Mouse (Mus musculus) erythroblast, embryonic 14.5 days (primary cell): ENCODE measurements around the gene Ntn4. TPM values are rescaled to one million over a fixed set of nuclear protein-coding genes. Genes with fewer than 3 reads are reported as not detected.

Experiments used
- H3K27me3 ChIP-seq: 2 replicates; pipeline ENCODE4 v1.6.1; 2012; ENCODE audit warnings: inconsistent platforms; ENCODE audit not compliant: control insufficient read depth
- H3K36me3 ChIP-seq: 2 replicates; pipeline ENCODE4 v1.6.1; 2012; ENCODE audit warnings: mild to moderate bottlenecking, inconsistent platforms; ENCODE audit not compliant: control insufficient read depth
- H3K4me1 ChIP-seq: 2 replicates; pipeline ENCODE4 v1.6.1; 2012; ENCODE audit warnings: inconsistent platforms; ENCODE audit not compliant: control insufficient read depth
- H3K4me3 ChIP-seq: replicated peaks from 2 replicates; pipeline ENCODE3; 2012; ENCODE audit warnings: moderate library complexity, mild to moderate bottlenecking, inconsistent platforms
- H3K9me3 ChIP-seq: 2 replicates; pipeline ENCODE4 v1.6.1; 2012; ENCODE audit warnings: low read length, inconsistent platforms, mixed read lengths; ENCODE audit not compliant: control insufficient read depth
- GATA1 ChIP-seq: IDR thresholded peaks from 2 replicates; pipeline ENCODE4 v1.6.1; 2012; ENCODE audit warnings: low read length, inconsistent platforms, mixed read lengths
- TAL1 ChIP-seq: IDR thresholded peaks from 3 replicates; pipeline ENCODE4 v1.6.1; 2012; ENCODE audit warnings: low read length, inconsistent platforms, mixed read lengths
- polyA plus RNA-seq: library from polyadenylated mRNA; stranded (reverse); fragments of >175 nt; gene quantifications from 2 replicates; pipeline ENCODE4 v1.2.3, GENCODE M21; 2012

The Ntn4 gene
- polyA plus RNA-seq, 1 experiment: not detected

DNA sequence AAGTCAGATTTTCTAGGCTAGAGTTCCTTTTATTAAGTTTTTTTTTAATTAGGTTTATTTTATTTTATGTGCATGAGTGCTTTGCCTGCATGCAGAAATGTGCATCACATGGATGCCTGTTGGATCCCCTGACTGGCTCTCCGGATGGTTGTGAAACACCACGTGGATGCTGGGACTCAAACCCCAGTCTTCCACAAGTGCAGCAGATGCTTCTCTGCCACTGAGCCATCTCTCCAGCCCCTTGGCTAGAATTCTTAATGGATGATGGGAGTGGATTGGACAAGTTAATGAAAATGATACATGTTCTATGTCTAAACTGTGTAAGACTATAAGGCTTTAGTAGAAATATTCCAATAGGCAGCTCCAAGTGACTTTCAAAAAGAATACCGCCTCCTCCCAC lies 47.3 kb downstream of the Ntn4 start:
- peaks cover 7% of the 10 kb centered on the region for H3K27me3 ChIP-seq
- H3K36me3 ChIP-seq: no peaks in the 10 kb centered on the region
- TF ChIP-seq GATA1 (no peak), TAL1 (no peak)
- no peaks in the 10 kb centered on the region for H3K9me3 ChIP-seq
- H3K4me3 ChIP-seq: no peak overlapping the region
- no peaks in the 10 kb centered on the region; the same call in none of the 2 replicates for H3K4me1 ChIP-seq

DNA sequence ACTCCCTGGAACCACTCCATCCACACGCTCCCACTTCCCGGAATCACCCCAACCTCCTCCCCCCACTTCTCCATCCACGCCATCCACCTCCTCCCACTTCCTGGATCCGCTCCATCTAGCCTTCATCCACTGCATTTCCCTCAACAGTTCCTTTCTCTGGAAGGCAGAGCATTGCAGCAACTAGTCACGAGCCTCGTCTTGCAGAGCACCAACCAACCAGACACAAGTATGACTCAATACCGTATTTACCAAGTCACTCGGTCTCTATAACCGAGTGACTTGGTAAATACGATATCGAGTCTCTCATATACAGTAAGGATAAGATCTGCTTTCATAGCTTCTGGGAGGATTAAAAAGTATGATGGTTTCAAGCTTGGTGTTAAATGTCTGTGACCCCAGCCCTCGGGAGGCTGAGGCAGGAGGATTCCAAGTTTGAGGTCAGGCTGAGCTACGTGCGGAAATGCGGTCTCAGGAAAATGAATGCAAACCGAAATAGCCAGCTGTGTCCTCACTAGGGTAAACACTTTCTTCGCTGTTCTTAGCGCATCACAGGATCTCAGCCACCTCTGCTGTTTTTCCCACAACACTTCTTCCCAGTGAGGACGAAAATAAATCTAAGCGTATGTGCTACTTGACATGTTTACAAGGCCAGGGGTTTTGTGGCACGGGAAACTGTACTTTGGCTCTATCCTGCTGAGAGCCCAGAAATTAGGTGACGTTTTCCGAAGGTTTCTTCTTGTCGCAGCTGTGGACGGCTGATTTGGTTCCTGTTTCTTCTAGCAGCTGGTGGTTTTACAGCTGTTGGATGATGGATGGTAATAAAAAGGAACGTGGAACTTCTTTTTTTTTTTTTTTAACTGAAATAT lies 48.1 kb downstream of the Ntn4 start:
- peak overlapping the region; percentile 2 for H3K4me3 ChIP-seq
- no peaks in the 10 kb centered on the region for H3K9me3 ChIP-seq
- H3K27me3 ChIP-seq: peaks cover 7% of the 10 kb centered on the region
- no peak for TF ChIP-seq GATA1
- no peak for TF ChIP-seq TAL1
- no peaks in the 10 kb centered on the region for H3K36me3 ChIP-seq
- H3K4me1 ChIP-seq: no peaks in the 10 kb centered on the region; the same call in 1 of the 2 replicates

DNA sequence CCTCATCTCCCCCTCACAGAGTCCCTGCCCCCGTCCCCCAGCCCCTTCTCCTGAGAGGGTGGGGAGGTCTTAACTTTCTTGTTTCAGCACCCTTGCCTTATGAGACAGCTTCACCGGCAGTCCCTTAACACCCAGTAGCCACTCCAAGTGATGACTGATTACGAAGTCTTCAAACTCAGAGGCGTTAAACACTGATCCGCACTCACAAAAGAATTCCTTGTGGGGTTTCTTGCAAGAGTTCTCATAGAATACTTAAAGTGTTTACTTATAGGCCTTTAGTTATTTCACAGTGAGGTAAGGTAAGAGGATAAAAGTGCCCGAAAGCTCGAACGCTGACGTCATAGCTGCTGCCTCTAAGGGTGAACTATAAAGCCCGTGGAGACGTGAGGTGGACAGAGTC lies 50.9 kb downstream of the Ntn4 start:
- no peaks in the 10 kb centered on the region for H3K36me3 ChIP-seq
- H3K4me3 ChIP-seq: no peak overlapping the region
- no peaks in the 10 kb centered on the region for H3K9me3 ChIP-seq
- peaks cover 7% of the 10 kb centered on the region for H3K27me3 ChIP-seq
- no peak for TF ChIP-seq GATA1
- no peaks in the 10 kb centered on the region; the same call in 1 of the 2 replicates for H3K4me1 ChIP-seq

DNA sequence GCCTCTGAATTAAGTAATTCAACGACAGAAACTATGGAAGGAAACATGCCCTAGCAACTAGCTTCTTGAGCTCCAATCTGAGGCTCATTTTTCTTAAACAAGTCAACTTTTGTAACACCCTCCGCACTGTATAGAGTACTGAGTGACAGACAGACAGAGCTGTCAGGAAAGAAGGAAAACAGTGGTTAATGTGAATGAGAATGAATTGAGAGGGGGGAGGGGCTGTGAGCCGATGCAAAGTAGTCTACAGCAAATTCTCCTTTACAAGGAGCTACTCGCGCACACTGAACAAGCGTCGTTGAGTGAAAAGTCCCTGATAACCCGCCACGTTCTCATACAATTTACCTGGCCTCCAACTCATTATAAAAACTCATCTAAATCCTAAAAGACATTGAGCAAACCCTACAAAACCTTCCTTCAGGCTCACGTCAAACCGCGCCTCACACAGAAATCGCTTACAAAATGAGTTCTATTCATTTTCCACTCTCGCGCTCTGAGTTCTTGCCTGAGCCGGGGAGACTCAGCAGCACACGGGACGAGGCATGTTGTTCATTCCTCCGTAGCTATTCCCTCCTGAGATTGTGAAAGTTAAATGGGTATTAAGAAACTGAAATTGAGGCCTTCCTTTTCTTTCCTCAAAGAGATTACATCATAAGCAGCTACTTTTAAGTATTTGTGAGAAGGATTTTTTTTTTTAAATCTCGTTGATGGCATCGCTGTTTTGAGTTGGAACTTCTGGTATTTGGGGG lies 54.7 kb downstream of the Ntn4 start:
- TF ChIP-seq GATA1: no peak

DNA sequence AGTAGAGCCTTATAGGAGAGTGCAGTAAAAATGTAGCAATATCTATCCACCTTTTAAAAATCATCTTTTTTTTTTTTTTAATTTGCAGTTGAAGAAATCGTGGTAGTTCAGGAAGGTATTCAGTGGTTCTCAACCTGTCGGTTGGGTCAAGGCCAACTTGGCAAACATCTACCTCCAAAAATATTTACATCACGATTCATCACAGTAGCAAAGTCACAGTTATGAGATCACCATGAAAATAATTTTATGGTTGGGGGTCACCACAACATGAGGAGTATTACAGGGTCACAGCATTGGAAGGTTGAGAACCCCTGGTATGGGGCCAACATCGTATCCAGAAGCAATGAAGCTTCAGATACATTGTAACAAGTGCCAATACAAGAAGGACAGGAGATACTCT lies 55.5 kb downstream of the Ntn4 start:
- H3K4me3 ChIP-seq: no peak overlapping the region
- no peak for TF ChIP-seq TAL1
- TF ChIP-seq GATA1: no peak
- no peaks in the 10 kb centered on the region; the same call in 1 of the 2 replicates for H3K4me1 ChIP-seq
- peaks cover 23% of the 10 kb centered on the region for H3K27me3 ChIP-seq
- no peaks in the 10 kb centered on the region for H3K36me3 ChIP-seq
- no peaks in the 10 kb centered on the region for H3K9me3 ChIP-seq

More for the DNA sequence above, 54.7 kb downstream of the Ntn4 start:
- Histone ChIP-seq H3K4me1 (no peaks in the 10 kb centered on the region), H3K27me3 (peaks cover 15% of the 10 kb centered on the region), H3K9me3 (no peaks in the 10 kb centered on the region), H3K36me3 (no peaks in the 10 kb centered on the region), H3K4me3 (no peak overlapping the region)

DNA sequence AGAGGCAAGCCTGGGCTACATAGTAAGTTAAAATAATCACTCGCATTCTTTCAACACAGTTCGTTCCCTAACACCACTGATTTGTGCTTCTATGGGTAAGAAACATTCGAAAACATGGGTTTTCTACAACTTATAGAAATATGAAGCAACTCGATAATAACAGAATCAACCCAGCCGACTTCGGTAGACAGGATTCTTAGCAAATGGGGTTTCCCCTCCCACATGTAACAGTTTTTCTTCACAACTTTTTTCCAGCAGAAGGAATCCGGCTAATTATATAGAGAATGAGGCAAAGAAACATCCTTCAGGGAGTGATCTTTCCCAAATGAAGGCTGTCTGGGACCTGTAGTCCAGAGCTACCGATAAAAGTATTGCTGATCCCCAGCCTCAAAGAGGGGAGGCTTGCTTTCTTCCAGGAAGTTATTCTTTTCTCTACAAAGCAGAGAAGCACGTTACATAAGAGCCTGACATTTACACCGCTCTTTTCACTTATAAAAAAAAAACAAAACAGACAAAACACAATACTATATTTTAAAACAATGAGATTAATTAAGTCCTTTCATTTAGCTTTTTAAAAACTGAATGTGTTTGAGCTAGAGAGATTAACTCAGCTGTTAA lies 57.5 kb downstream of the Ntn4 start:
- Histone ChIP-seq H3K9me3 (no peaks in the 10 kb centered on the region), H3K36me3 (no peaks in the 10 kb centered on the region), H3K4me3 (no peak overlapping the region), H3K4me1 (no peaks in the 10 kb centered on the region; the same call in 1 of the 2 replicates), H3K27me3 (peaks cover 36% of the 10 kb centered on the region)
- TF ChIP-seq TAL1: no peak
- no peak for TF ChIP-seq GATA1

DNA sequence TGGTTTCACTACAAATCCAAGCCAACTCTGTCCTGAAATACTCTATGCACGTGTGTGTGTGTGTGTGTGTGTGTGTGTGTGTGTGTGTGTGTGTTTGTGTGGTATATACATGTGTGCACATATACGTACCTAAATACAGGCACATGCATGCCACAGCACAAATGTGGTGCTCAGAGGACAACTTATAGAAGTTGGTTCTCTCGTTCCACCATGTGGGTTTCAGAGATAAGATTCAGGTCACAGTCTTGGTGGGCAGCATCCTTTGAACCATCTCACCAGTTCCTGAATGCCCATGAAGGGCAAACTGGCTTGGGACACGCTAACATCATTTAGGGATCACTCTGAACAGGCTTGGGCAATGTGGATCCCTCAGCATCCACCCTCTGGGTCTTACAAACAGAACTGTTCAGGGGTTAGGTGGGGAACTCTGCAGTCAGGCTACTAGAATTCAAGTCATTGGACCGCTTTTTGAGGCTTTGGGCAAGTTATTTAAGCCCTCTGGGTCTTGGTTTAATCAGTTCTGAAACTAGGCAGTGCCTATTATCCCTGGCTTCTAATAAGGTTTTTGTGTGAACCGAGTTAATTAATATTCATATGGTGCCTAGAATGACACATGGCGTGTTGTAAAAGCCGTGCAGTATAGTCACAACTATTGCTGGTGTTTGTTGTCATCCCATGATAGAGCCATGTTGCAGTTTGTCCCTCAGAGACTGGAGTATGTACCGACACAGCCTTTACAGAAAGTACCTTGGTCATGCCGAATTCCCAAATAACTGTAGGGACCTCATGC lies 59.4 kb downstream of the Ntn4 start:
- no peaks in the 10 kb centered on the region for H3K36me3 ChIP-seq
- H3K9me3 ChIP-seq: no peaks in the 10 kb centered on the region
- no peak overlapping the region for H3K4me3 ChIP-seq
- TF ChIP-seq TAL1 (no peak), GATA1 (no peak)
- H3K4me1 ChIP-seq: no peaks in the 10 kb centered on the region; the same call in 1 of the 2 replicates
- peaks cover 36% of the 10 kb centered on the region for H3K27me3 ChIP-seq

DNA sequence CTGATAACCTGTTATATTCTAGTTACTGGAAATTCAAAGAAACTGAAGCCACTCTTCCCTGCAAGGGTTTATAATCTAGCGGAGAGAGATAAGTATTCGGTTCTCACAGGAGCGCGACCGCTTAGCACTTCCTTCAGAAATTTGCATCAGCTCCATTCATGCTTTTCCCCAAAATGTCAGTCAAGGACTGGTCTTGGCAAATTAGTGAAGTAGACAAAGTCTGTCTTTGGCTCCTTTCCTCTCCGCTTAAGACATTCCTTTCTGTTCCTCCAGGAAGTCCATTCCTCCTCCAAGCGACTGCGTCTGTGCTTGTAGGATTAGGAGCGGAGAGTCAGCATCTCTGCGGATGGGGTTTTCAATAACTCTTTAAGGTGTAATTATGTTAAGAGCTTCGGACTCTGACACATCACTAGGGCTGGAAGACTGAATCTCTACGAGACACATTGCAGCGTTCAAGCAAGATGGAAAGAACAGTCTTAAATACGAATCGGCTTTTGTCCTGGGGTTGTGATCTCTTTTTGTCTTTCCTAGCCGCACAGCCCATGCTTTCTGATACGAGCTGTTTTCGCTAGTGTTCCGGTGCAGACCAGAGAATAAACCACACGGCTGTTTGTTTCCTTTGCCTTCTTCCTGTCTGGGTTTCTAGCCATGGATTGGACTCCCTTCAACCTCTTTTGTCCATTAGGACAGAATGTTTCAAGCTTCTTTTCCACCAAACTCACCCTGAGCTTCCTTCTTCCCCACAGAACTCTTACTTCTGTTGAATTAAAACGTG lies 60.3 kb downstream of the Ntn4 start:
- Histone ChIP-seq H3K4me1 (no peaks in the 10 kb centered on the region; the same call in 1 of the 2 replicates), H3K9me3 (no peaks in the 10 kb centered on the region), H3K27me3 (peaks cover 36% of the 10 kb centered on the region), H3K4me3 (no peak overlapping the region), H3K36me3 (no peaks in the 10 kb centered on the region)
- TF ChIP-seq GATA1 (no peak), TAL1 (no peak)
